Mouse (Mus musculus) liver, postnatal 0 days (tissue): ENCODE measurements at regions not wholly inside any gene's neighbourhood (a gene's known extent, or its start where the extent isn't known, plus 50 kb on each side); places are given as distances from the start of the nearest gene placed in this dataset.

Source experiments
- ATAC-seq: fragments of 200-750 bp; cut with Nextera tagmentation; 2 replicates; pipeline ENCODE4 v1.8.0; 2017; ENCODE audit warnings: mild to moderate bottlenecking, moderate library complexity
- DNase-seq: peaks from one replicate; pipeline ENCODE4 v3.0.0-alpha.2; 2016
- H3K27ac ChIP-seq: fragments of 300-500 bp; sonication (generic); 2 replicates; pipeline ENCODE4 v1.5.1; 2014; ENCODE audit warnings: antibody characterized with exemption, moderate library complexity, mild to moderate bottlenecking, low read depth
- H3K27me3 ChIP-seq: fragments of 300-500 bp; sonication (generic); 2 replicates; pipeline ENCODE4 v1.6.1; 2014; ENCODE audit warnings: low read length, control low read depth, mixed read lengths; ENCODE audit not compliant: insufficient read depth
- H3K36me3 ChIP-seq: fragments of 300-500 bp; sonication (generic); replicated peaks from 2 replicates; pipeline ENCODE4 v1.6.1; 2014; ENCODE audit warnings: mild to moderate bottlenecking, control low read depth, low read length, moderate library complexity, mixed read lengths; ENCODE audit not compliant: insufficient read depth
- H3K4me1 ChIP-seq: fragments of 300-500 bp; sonication (generic); 2 replicates; pipeline ENCODE4 v1.6.1; 2014; ENCODE audit warnings: antibody characterized with exemption, mild to moderate bottlenecking, control low read depth; ENCODE audit not compliant: insufficient read depth
- H3K4me2 ChIP-seq: fragments of 300-500 bp; sonication (generic); 2 replicates; pipeline ENCODE4 v1.6.1; 2014; ENCODE audit warnings: low read depth, mild to moderate bottlenecking, low read length, moderate library complexity, mixed read lengths
- H3K4me3 ChIP-seq: fragments of 300-500 bp; sonication (generic); 2 replicates; pipeline ENCODE4 v1.5.1; 2014; ENCODE audit warnings: low read depth, low read length
- H3K9ac ChIP-seq: fragments of 300-500 bp; sonication (generic); replicated peaks from 2 replicates; pipeline ENCODE4 v1.6.1; 2014; ENCODE audit warnings: mild to moderate bottlenecking, moderate library complexity
- H3K9me3 ChIP-seq: fragments of 300-500 bp; sonication (generic); 2 replicates; pipeline ENCODE4 v1.6.1; 2016; ENCODE audit warnings: mild to moderate bottlenecking, control low read depth, low read length, mixed read lengths
- CTCF ChIP-seq: sonication (generic); IDR thresholded peaks from 2 replicates; pipeline ENCODE4 v1.5.1; 2016; ENCODE audit warnings: antibody characterized with exemption, low read depth
- EP300 ChIP-seq: IDR thresholded peaks from 2 replicates; pipeline ENCODE4 v1.6.1; 2016; ENCODE audit warnings: antibody characterized with exemption, low read depth, mild to moderate bottlenecking
- WGBS: fragments of 180-500 bp; shearing (Covaris S2); extraction: QIAGEN DNeasy Blood & Tissue Kit; methylation state at CpG from one replicate; pipeline ENCODE4 v1.1.7; 2014; ENCODE audit not compliant: insufficient replicate concordance; 5-methylcytosine and 5-hydroxymethylcytosine counted together

GRCm38 (mm10) chr14:76772781-76773438 lies 216.2 kb upstream of the Serp2 start:
- Histone ChIP-seq H3K9ac (no peak overlapping the region), H3K4me1 (no peaks in the 10 kb centered on the region), H3K4me3 (no peak overlapping the region), H3K27me3 (no peaks in the 10 kb centered on the region), H3K4me2 (no peak overlapping the region), H3K27ac (no peak overlapping the region), H3K9me3 (no peaks in the 10 kb centered on the region), H3K36me3 (no peaks in the 10 kb centered on the region)
- 73% methylated on average over 11 of the region's 11 CpGs for whole genome bisulfite sequencing
- TF ChIP-seq CTCF (peak; percentile 25), EP300 (no peak)
- DNase-seq (no peak), ATAC-seq (no peak)

DNA sequence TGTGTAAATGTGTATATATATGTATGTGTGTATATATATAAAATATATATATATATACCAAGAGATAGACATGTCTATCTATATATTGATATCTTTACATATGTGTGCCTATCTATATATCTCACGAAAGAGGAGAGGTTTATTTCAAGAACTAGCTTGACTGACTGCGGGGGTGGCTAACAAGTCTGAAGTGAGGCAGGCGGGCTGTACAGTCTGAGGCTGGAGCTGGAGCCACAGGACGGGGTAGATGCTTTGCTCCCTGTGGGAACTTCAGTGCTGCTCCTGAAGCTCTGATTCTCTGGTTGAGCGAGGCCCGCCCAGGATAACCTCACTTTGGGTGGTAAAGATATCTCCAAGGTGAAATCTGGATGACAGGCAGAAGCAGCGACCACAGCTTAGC lies 213.4 kb upstream of the Serp2 start:
- 71% methylated on average over 7 of the region's 7 CpGs for WGBS
- H3K36me3 ChIP-seq = no peaks in the 10 kb centered on the region
- no peaks in the 10 kb centered on the region for H3K27me3 ChIP-seq
- H3K9me3 ChIP-seq = no peaks in the 10 kb centered on the region
- no peak for TF ChIP-seq CTCF
- no peak for TF ChIP-seq EP300
- DNase-seq = no peak
- ATAC-seq = no peak
- H3K4me3 ChIP-seq = no peak overlapping the region
- no peak overlapping the region for H3K4me2 ChIP-seq
- no peak overlapping the region for H3K9ac ChIP-seq
- peaks cover under 1% of the 10 kb centered on the region; the same call in 1 of the 2 replicates for H3K4me1 ChIP-seq
- H3K27ac ChIP-seq = no peak overlapping the region

DNA sequence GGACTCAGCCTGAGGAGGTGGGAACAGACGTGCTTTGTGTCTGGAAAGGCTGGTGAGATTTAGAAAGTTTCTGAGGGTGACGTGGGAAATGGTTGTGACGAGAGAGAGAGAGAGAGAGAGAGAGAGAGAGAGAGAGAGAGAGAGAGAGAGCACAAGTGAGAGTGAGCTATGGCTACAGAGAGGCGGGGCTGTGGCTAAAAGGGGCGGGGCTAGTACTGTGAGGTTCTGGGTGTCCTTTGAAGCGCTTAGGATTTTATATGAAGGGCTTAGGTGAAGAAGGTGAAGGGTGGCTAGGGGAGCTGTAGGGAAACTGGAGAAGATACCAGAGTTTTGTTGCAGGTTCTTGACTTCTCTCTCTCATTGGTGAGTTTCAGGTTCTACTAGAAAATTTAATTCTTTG lies 210.6 kb upstream of the Serp2 start:
- no peak for ATAC-seq
- DNase-seq = no peak
- Histone ChIP-seq H3K27me3 (no peaks in the 10 kb centered on the region), H3K27ac (no peak overlapping the region), H3K4me2 (no peak overlapping the region), H3K4me3 (no peak overlapping the region), H3K9ac (no peak overlapping the region), H3K4me1 (peaks cover 9% of the 10 kb centered on the region), H3K36me3 (no peaks in the 10 kb centered on the region), H3K9me3 (no peaks in the 10 kb centered on the region)
- 54% methylated on average over 6 of the region's 6 CpGs for WGBS
- TF ChIP-seq EP300 (no peak), CTCF (no peak)

- no peaks in the 10 kb centered on the region for H3K9me3 ChIP-seq
- no peak overlapping the region for H3K4me2 ChIP-seq
- H3K9ac ChIP-seq = no peak overlapping the region
- H3K36me3 ChIP-seq = no peaks in the 10 kb centered on the region
- H3K27ac ChIP-seq = no peak overlapping the region
- H3K4me1 ChIP-seq = peaks cover 9% of the 10 kb centered on the region
- H3K27me3 ChIP-seq = no peaks in the 10 kb centered on the region
- TF ChIP-seq EP300 (no peak), CTCF (no peak)
- WGBS = 73% methylated on average over 10 of the region's 10 CpGs
- ATAC-seq (no peak), DNase-seq (no peak)
- no peak overlapping the region for H3K4me3 ChIP-seq
These were observed 209.6 kb upstream of the Serp2 start for GRCm38 (mm10) chr14:76766186-76766713.

- H3K27ac ChIP-seq = no peak overlapping the region
- H3K27me3 ChIP-seq = no peaks in the 10 kb centered on the region
- TF ChIP-seq EP300 (no peak), CTCF (no peak)
- no peak overlapping the region for H3K9ac ChIP-seq
- DNase-seq = no peak
- no peak overlapping the region for H3K4me2 ChIP-seq
- H3K36me3 ChIP-seq = no peaks in the 10 kb centered on the region
- 58% methylated on average over 6 of the region's 6 CpGs for WGBS
- no peak overlapping the region for H3K4me3 ChIP-seq
- no peaks in the 10 kb centered on the region for H3K9me3 ChIP-seq
- peaks cover 9% of the 10 kb centered on the region for H3K4me1 ChIP-seq
- ATAC-seq = no peak
These were observed 208.4 kb upstream of the Serp2 start for GRCm38 (mm10) chr14:76765094-76765504.

GRCm38 (mm10) chr14:76764390-76764796 lies 207.7 kb upstream of the Serp2 start:
- DNase-seq (peak; percentile 22), ATAC-seq (0 out of 2 replicates have a peak, but pooled peaks have one; percentile 33)
- Histone ChIP-seq H3K9me3 (no peaks in the 10 kb centered on the region), H3K27ac (no peak overlapping the region), H3K4me2 (peak overlapping the region; percentile 26; the same call in 1 of the 2 replicates), H3K4me1 (peaks cover 9% of the 10 kb centered on the region), H3K4me3 (no peak overlapping the region), H3K27me3 (no peaks in the 10 kb centered on the region), H3K9ac (no peak overlapping the region), H3K36me3 (no peaks in the 10 kb centered on the region)
- WGBS = 20% methylated on average over 7 of the region's 7 CpGs
- TF ChIP-seq CTCF (no peak), EP300 (no peak)
